Mouse (Mus musculus) cerebellum, postnatal 10 days (tissue): ENCODE results near the gene Atf7.

Experiments used
- DNase-seq, 2 experiments: peaks; one replicate each; pipeline ENCODE4 v3.0.0; 2021; ENCODE audit warnings: mixed read lengths in 2 of 2

Gene Atf7

GRCm38 (mm10) chr15:102485853-102486252 lies 139.4 kb downstream of the Atf7 start:
- no peak for DNase-seq

- no peak for DNase-seq
Measured at GRCm38 (mm10) chr15:102483136-102483535, 142.1 kb downstream of the Atf7 start.
